Mouse (Mus musculus): ENCODE measurements around the gene Wdr48.

GRCm38 (mm10) chr9:119854170-119854569 is 40.5 kb upstream of the Wdr48 start:
- no peak for TF ChIP-seq POLR2A (IDR thresholded peaks at IDR 0.05; ENCODE audit: low read depth, low read length)
- TF ChIP-seq CTCF (IDR thresholded peaks at IDR 0.05; ENCODE audit: borderline replicate concordance, insufficient read depth, low read length) = no peak
